Mouse (Mus musculus): ENCODE data around the gene Copz2. TPM values are rescaled to one million over a fixed set of nuclear protein-coding genes. Genes with fewer than 3 reads are reported as not detected.

Gene Copz2
- polyA plus RNA-seq, 1 experiment: 120 TPM

GRCm38 (mm10) chr11:96859635-96860034, 10.0 kb downstream of the Copz2 start:
- H3K36me3 ChIP-seq (ENCODE audit: control insufficient read depth, insufficient read depth): no peaks in the 10 kb centered on the region
- H3K4me2 ChIP-seq (ENCODE audit: low read depth): peak overlapping the region; percentile 26
- no peak overlapping the region for H3ac ChIP-seq (ENCODE audit: control insufficient read depth, insufficient read length)
- no peaks in the 10 kb centered on the region for H3K79me2 ChIP-seq (ENCODE audit: control insufficient read depth, insufficient read depth)
- H3K4me3 ChIP-seq: no peak overlapping the region
- TF ChIP-seq POLR2AphosphoS2 (IDR thresholded peaks at IDR 0.05; ENCODE audit: insufficient read length, low read depth): no peak
- TF ChIP-seq USF1 (IDR thresholded peaks at IDR 0.05; ENCODE audit: low read depth): no peak
- no peak for TF ChIP-seq E2F4 (IDR thresholded peaks at IDR 0.05; ENCODE audit: insufficient read depth)
- no peak for TF ChIP-seq REST (IDR thresholded peaks at IDR 0.05; ENCODE audit: insufficient read depth, insufficient read length)
- no peak for TF ChIP-seq POLR2A (IDR thresholded peaks at IDR 0.05; ENCODE audit: insufficient read length, low read depth)
- TF ChIP-seq SRF (IDR thresholded peaks at IDR 0.05; ENCODE audit: control insufficient read depth, insufficient read length, low read depth): no peak
- no peak for TF ChIP-seq TCF3 (IDR thresholded peaks at IDR 0.05; ENCODE audit: insufficient read length, low read depth)
- no peak for TF ChIP-seq TCF12 (IDR thresholded peaks at IDR 0.05; ENCODE audit: insufficient read depth, poor library complexity, severe bottlenecking)
- no peak for TF ChIP-seq MYOG (IDR thresholded peaks at IDR 0.05; ENCODE audit: control insufficient read depth in 1 of 3, insufficient read depth in 1 of 3, insufficient read length in 2 of 3, low read depth in 2 of 3)
- TF ChIP-seq MAX (IDR thresholded peaks at IDR 0.05; ENCODE audit: low read depth): no peak
- TF ChIP-seq MYOD1 (IDR thresholded peaks at IDR 0.05; ENCODE audit: control insufficient read depth in 1 of 3, insufficient read length in 2 of 3, low read depth in 2 of 3): no peak
- no peaks in the 10 kb centered on the region for H3K27me3 ChIP-seq (ENCODE audit: control insufficient read depth, insufficient read depth, insufficient read length)

GRCm38 (mm10) chr11:96860564-96860963, 10.9 kb downstream of the Copz2 start:
- no peaks in the 10 kb centered on the region for H3K36me3 ChIP-seq (ENCODE audit: control insufficient read depth, insufficient read depth)
- no peak for TF ChIP-seq CEBPB (IDR thresholded peaks at IDR 0.05; ENCODE audit: insufficient read depth, poor library complexity, severe bottlenecking)
- no peak for TF ChIP-seq E2F4 (IDR thresholded peaks at IDR 0.05; ENCODE audit: insufficient read depth)
- TF ChIP-seq USF1 (IDR thresholded peaks at IDR 0.05; ENCODE audit: low read depth): no peak
- TF ChIP-seq REST (IDR thresholded peaks at IDR 0.05; ENCODE audit: insufficient read depth, insufficient read length): no peak
- peak; percentile 53 for TF ChIP-seq POLR2AphosphoS2 (IDR thresholded peaks at IDR 0.05; ENCODE audit: insufficient read length, low read depth)
- no peak for TF ChIP-seq SRF (IDR thresholded peaks at IDR 0.05; ENCODE audit: control insufficient read depth, insufficient read length, low read depth)
- TF ChIP-seq MYOD1 (IDR thresholded peaks at IDR 0.05; ENCODE audit: control insufficient read depth in 1 of 3, insufficient read length in 2 of 3, low read depth in 2 of 3): peak in 1 of 3 experiments; percentile 24
- peak overlapping the region; percentile 28 for H3K4me3 ChIP-seq
- no peaks in the 10 kb centered on the region for H3K79me2 ChIP-seq (ENCODE audit: control insufficient read depth, insufficient read depth)
- no peak overlapping the region for H3ac ChIP-seq (ENCODE audit: control insufficient read depth, insufficient read length)
- peak overlapping the region; percentile 93 for H3K4me2 ChIP-seq (ENCODE audit: low read depth)
- no peaks in the 10 kb centered on the region for H3K27me3 ChIP-seq (ENCODE audit: control insufficient read depth, insufficient read depth, insufficient read length)

GRCm38 (mm10) chr11:96861446-96861845, 11.8 kb downstream of the Copz2 start:
- Histone ChIP-seq H3K4me3 (peak overlapping the region; percentile 28), H3K79me2 (ENCODE audit: control insufficient read depth, insufficient read depth) (no peaks in the 10 kb centered on the region), H3ac (ENCODE audit: control insufficient read depth, insufficient read length) (no peak overlapping the region), H3K27me3 (ENCODE audit: control insufficient read depth, insufficient read depth, insufficient read length) (no peaks in the 10 kb centered on the region), H3K4me2 (ENCODE audit: low read depth) (peak overlapping the region; percentile 93), H3K36me3 (ENCODE audit: control insufficient read depth, insufficient read depth) (no peaks in the 10 kb centered on the region)
- no peak for TF ChIP-seq USF1 (IDR thresholded peaks at IDR 0.05; ENCODE audit: low read depth)
- TF ChIP-seq SRF (IDR thresholded peaks at IDR 0.05; ENCODE audit: control insufficient read depth, insufficient read length, low read depth): no peak
- TF ChIP-seq REST (IDR thresholded peaks at IDR 0.05; ENCODE audit: insufficient read depth, insufficient read length): no peak
- TF ChIP-seq TCF3 (IDR thresholded peaks at IDR 0.05; ENCODE audit: insufficient read length, low read depth): no peak
- TF ChIP-seq E2F4 (IDR thresholded peaks at IDR 0.05; ENCODE audit: insufficient read depth): no peak
- TF ChIP-seq TCF12 (IDR thresholded peaks at IDR 0.05; ENCODE audit: insufficient read depth, poor library complexity, severe bottlenecking): no peak
- no peak for TF ChIP-seq POLR2AphosphoS2 (IDR thresholded peaks at IDR 0.05; ENCODE audit: insufficient read length, low read depth)
- TF ChIP-seq MAX (IDR thresholded peaks at IDR 0.05; ENCODE audit: low read depth): no peak
- TF ChIP-seq MYOG (IDR thresholded peaks at IDR 0.05; ENCODE audit: control insufficient read depth in 1 of 3, insufficient read depth in 1 of 3, insufficient read length in 2 of 3, low read depth in 2 of 3): no peak

- H3K4me3 ChIP-seq: peak overlapping the region; percentile 28
- no peaks in the 10 kb centered on the region for H3K27me3 ChIP-seq (ENCODE audit: control insufficient read depth, insufficient read depth, insufficient read length)
- H3K4me2 ChIP-seq (ENCODE audit: low read depth): peak overlapping the region; percentile 93
- H3ac ChIP-seq (ENCODE audit: control insufficient read depth, insufficient read length): no peak overlapping the region
- TF ChIP-seq POLR2AphosphoS2 (IDR thresholded peaks at IDR 0.05; ENCODE audit: insufficient read length, low read depth) (peak; percentile 62), MAX (IDR thresholded peaks at IDR 0.05; ENCODE audit: low read depth) (no peak), POLR2A (IDR thresholded peaks at IDR 0.05; ENCODE audit: insufficient read length, low read depth) (peak; percentile 30)
- no peaks in the 10 kb centered on the region for H3K36me3 ChIP-seq (ENCODE audit: control insufficient read depth, insufficient read depth)
- H3K79me2 ChIP-seq (ENCODE audit: control insufficient read depth, insufficient read depth): no peaks in the 10 kb centered on the region
Measured at GRCm38 (mm10) chr11:96861878-96862289, 12.2 kb downstream of the Copz2 start.

- H3K4me2 ChIP-seq (ENCODE audit: low read depth): peak overlapping the region; percentile 93
- H3ac ChIP-seq (ENCODE audit: control insufficient read depth, insufficient read length): no peak overlapping the region
- TF ChIP-seq REST (IDR thresholded peaks at IDR 0.05; ENCODE audit: insufficient read depth, insufficient read length): no peak
- no peak for TF ChIP-seq CEBPB (IDR thresholded peaks at IDR 0.05; ENCODE audit: insufficient read depth, poor library complexity, severe bottlenecking)
- TF ChIP-seq MYOG (IDR thresholded peaks at IDR 0.05; ENCODE audit: control insufficient read depth in 1 of 3, insufficient read depth in 1 of 3, insufficient read length in 2 of 3, low read depth in 2 of 3): no peak
- TF ChIP-seq POLR2AphosphoS2 (IDR thresholded peaks at IDR 0.05; ENCODE audit: insufficient read length, low read depth): no peak
- TF ChIP-seq TCF3 (IDR thresholded peaks at IDR 0.05; ENCODE audit: insufficient read length, low read depth): no peak
- TF ChIP-seq MAX (IDR thresholded peaks at IDR 0.05; ENCODE audit: low read depth): no peak
- TF ChIP-seq USF1 (IDR thresholded peaks at IDR 0.05; ENCODE audit: low read depth): no peak
- no peak for TF ChIP-seq E2F4 (IDR thresholded peaks at IDR 0.05; ENCODE audit: insufficient read depth)
- no peak for TF ChIP-seq SRF (IDR thresholded peaks at IDR 0.05; ENCODE audit: control insufficient read depth, insufficient read length, low read depth)
- TF ChIP-seq POLR2A (IDR thresholded peaks at IDR 0.05; ENCODE audit: insufficient read length, low read depth): no peak
- TF ChIP-seq MYOD1 (IDR thresholded peaks at IDR 0.05; ENCODE audit: control insufficient read depth in 1 of 3, insufficient read length in 2 of 3, low read depth in 2 of 3): no peak
- TF ChIP-seq TCF12 (IDR thresholded peaks at IDR 0.05; ENCODE audit: insufficient read depth, poor library complexity, severe bottlenecking): no peak
- H3K79me2 ChIP-seq (ENCODE audit: control insufficient read depth, insufficient read depth): no peaks in the 10 kb centered on the region
- H3K27me3 ChIP-seq (ENCODE audit: control insufficient read depth, insufficient read depth, insufficient read length): no peaks in the 10 kb centered on the region
- peak overlapping the region; percentile 28 for H3K4me3 ChIP-seq
- H3K36me3 ChIP-seq (ENCODE audit: control insufficient read depth, insufficient read depth): no peaks in the 10 kb centered on the region
Measured at GRCm38 (mm10) chr11:96862534-96862933, 12.9 kb downstream of the Copz2 start.
